Mouse (Mus musculus) forebrain, embryonic 14.5 days (tissue): ENCODE measurements at regions not wholly inside any gene's neighbourhood (a gene's known extent, or its start where the extent isn't known, plus 50 kb on each side); places are given as distances from the start of the nearest gene placed in this dataset.
"Not testable (repeated sequence)": the region's sequence is repeated elsewhere in the genome, so short reads cannot be mapped to it uniquely, and the experiment has no call there.

Source experiments
- ATAC-seq: fragments of 200-750 bp; cut with Nextera tagmentation; 2 replicates; pipeline ENCODE4 v1.8.0; 2017; ENCODE audit warnings: mild to moderate bottlenecking, moderate library complexity
- DNase-seq: peaks from one replicate; pipeline ENCODE4 v3.0.0-alpha.2; 2015; ENCODE audit warnings: low spot score
- H3K27ac ChIP-seq: fragments of 300-500 bp; sonication (generic); 2 replicates; pipeline ENCODE4 v1.5.1; 2014; ENCODE audit warnings: low read depth, mild to moderate bottlenecking, control low read depth, low read length, moderate library complexity
- H3K27me3 ChIP-seq: fragments of 300-500 bp; sonication (generic); replicated peaks from 2 replicates; pipeline ENCODE4 v1.6.1; 2014; ENCODE audit warnings: low read length, control low read depth, mixed read lengths; ENCODE audit not compliant: control insufficient read depth, insufficient read depth
- H3K36me3 ChIP-seq: fragments of 300-500 bp; sonication (generic); 2 replicates; pipeline ENCODE4 v1.6.1; 2014; ENCODE audit warnings: low read length, control low read depth; ENCODE audit not compliant: control insufficient read depth, insufficient read depth
- H3K4me1 ChIP-seq: fragments of 300-500 bp; sonication (generic); 2 replicates; pipeline ENCODE4 v1.6.1; 2014; ENCODE audit warnings: antibody characterized with exemption, low read length, control low read depth; ENCODE audit not compliant: control insufficient read depth, insufficient read depth
- H3K4me2 ChIP-seq: fragments of 300-500 bp; sonication (generic); 2 replicates; pipeline ENCODE4 v1.6.1; 2014; ENCODE audit warnings: mild to moderate bottlenecking, control low read depth, low read length
- H3K4me3 ChIP-seq: fragments of 300-500 bp; sonication (generic); 2 replicates; pipeline ENCODE4 v1.5.1; 2014; ENCODE audit warnings: low read depth, low read length, control low read depth
- H3K9ac ChIP-seq: fragments of 300-500 bp; sonication (generic); 2 replicates; pipeline ENCODE4 v1.6.1; 2014; ENCODE audit warnings: mild to moderate bottlenecking, low read length, control low read depth, moderate library complexity
- H3K9me3 ChIP-seq: fragments of 300-500 bp; sonication (generic); replicated peaks from 2 replicates; pipeline ENCODE4 v1.6.1; 2016; ENCODE audit warnings: low read length, control low read depth, mixed read lengths; ENCODE audit not compliant: control insufficient read depth
- WGBS: fragments of 180-500 bp; shearing (Covaris S2); extraction: QIAGEN DNeasy Blood & Tissue Kit; methylation state at CpG from one replicate; pipeline ENCODE4 v1.1.7; 2014; 5-methylcytosine and 5-hydroxymethylcytosine counted together

- 95% methylated on average over 6 of the region's 7 CpGs for WGBS
- ATAC-seq = not testable (repeated sequence)
- DNase-seq = peak; percentile 11
These were observed 52.7 kb upstream of the Btbd35f27 start for GRCm38 (mm10) chrX:4899187-4899586.

More at GRCm38 (mm10) chrX:4899187-4899586, 52.7 kb upstream of the Btbd35f27 start:
- not testable (repeated sequence) for H3K4me2 ChIP-seq, H3K4me3 ChIP-seq, H3K27ac ChIP-seq, H3K36me3 ChIP-seq, H3K27me3 ChIP-seq, H3K9ac ChIP-seq, H3K9me3 ChIP-seq, H3K4me1 ChIP-seq
